Mouse (Mus musculus) myocyte (in vitro differentiated cells): ENCODE data around the gene Rarg. TPM values are rescaled to one million over a fixed set of nuclear protein-coding genes. Genes with fewer than 3 reads are reported as not detected.

Experiments
- H3K27me3 ChIP-seq: one replicate; pipeline ENCODE4 v1.6.1; 2011; ENCODE audit not compliant: control insufficient read depth, insufficient read depth, insufficient read length
- H3K36me3 ChIP-seq: one replicate; pipeline ENCODE4 v1.6.1; 2011; ENCODE audit not compliant: control insufficient read depth, insufficient read depth
- H3K4me2 ChIP-seq: one replicate; pipeline ENCODE4 v1.6.1; 2011; ENCODE audit warnings: low read depth, control low read depth
- H3K4me3 ChIP-seq: one replicate; pipeline ENCODE4 v1.5.1; 2011; ENCODE audit warnings: mild to moderate bottlenecking, control low read depth, moderate library complexity
- H3K79me2 ChIP-seq: one replicate; pipeline ENCODE4 v1.6.1; 2011; ENCODE audit not compliant: control insufficient read depth, insufficient read depth
- H3ac ChIP-seq: one replicate; pipeline ENCODE4 v1.6.1; 2011; ENCODE audit not compliant: control insufficient read depth, insufficient read length
- CEBPB ChIP-seq: IDR thresholded peaks from 2 replicates; pipeline ENCODE4 v1.6.1; 2011; ENCODE audit warnings: mild to moderate bottlenecking, moderate library complexity; ENCODE audit not compliant: poor library complexity, insufficient read depth, severe bottlenecking
- E2F4 ChIP-seq: IDR thresholded peaks from one replicate; pipeline ENCODE4 v1.6.1; 2011; ENCODE audit warnings: mild to moderate bottlenecking, control low read depth, moderate library complexity; ENCODE audit not compliant: insufficient read depth
- MAX ChIP-seq: IDR thresholded peaks from one replicate; pipeline ENCODE4 v1.6.1; 2011; ENCODE audit warnings: low read depth, mild to moderate bottlenecking, control low read depth
- MYOD1 ChIP-seq, 3 experiments: IDR thresholded peaks; one replicate each; pipeline ENCODE4 v1.6.1; 2011; ENCODE audit warnings: control low read depth in 2 of 3, low read depth in 2 of 3, mild to moderate bottlenecking in 2 of 3, moderate library complexity in 1 of 3; ENCODE audit not compliant: insufficient read length in 2 of 3, control insufficient read depth in 1 of 3
- MYOG ChIP-seq, 3 experiments: IDR thresholded peaks; one replicate each; pipeline ENCODE4 v1.6.1; 2011; ENCODE audit warnings: control low read depth in 2 of 3, low read depth in 2 of 3, mild to moderate bottlenecking in 2 of 3; ENCODE audit not compliant: insufficient read length in 2 of 3, control insufficient read depth in 1 of 3, insufficient read depth in 1 of 3
- POLR2A ChIP-seq: IDR thresholded peaks from one replicate; pipeline ENCODE4 v1.6.1; 2011; ENCODE audit warnings: low read depth, mild to moderate bottlenecking, control low read depth, moderate library complexity; ENCODE audit not compliant: insufficient read length
- POLR2AphosphoS2 ChIP-seq: IDR thresholded peaks from one replicate; pipeline ENCODE4 v1.6.1; 2011; ENCODE audit warnings: low read depth, control low read depth; ENCODE audit not compliant: insufficient read length
- REST ChIP-seq: IDR thresholded peaks from one replicate; pipeline ENCODE4 v1.6.1; 2011; ENCODE audit warnings: mild to moderate bottlenecking, control low read depth, moderate library complexity; ENCODE audit not compliant: insufficient read depth, insufficient read length
- SRF ChIP-seq: IDR thresholded peaks from one replicate; pipeline ENCODE4 v1.6.1; 2011; ENCODE audit warnings: low read depth; ENCODE audit not compliant: control insufficient read depth, insufficient read length
- TCF12 ChIP-seq: IDR thresholded peaks from one replicate; pipeline ENCODE4 v1.6.1; 2011; ENCODE audit warnings: mild to moderate bottlenecking, control low read depth; ENCODE audit not compliant: poor library complexity, insufficient read depth, severe bottlenecking
- TCF3 ChIP-seq: IDR thresholded peaks from one replicate; pipeline ENCODE4 v1.6.1; 2011; ENCODE audit warnings: low read depth, control low read depth; ENCODE audit not compliant: insufficient read length
- USF1 ChIP-seq: IDR thresholded peaks from one replicate; pipeline ENCODE4 v1.6.1; 2011; ENCODE audit warnings: low read depth, mild to moderate bottlenecking, control low read depth, moderate library complexity
- polyA plus RNA-seq: library from polyadenylated mRNA; unstranded; fragments of >200 nt; fragmentation: generic; extraction: Trizol; gene quantifications from one replicate; pipeline ENCODE4 v1.2.1, GENCODE M21; 2012; ENCODE audit warnings: missing spikeins

Gene Rarg
- polyA plus RNA-seq, 1 experiment, result 63.8 TPM

DNA sequence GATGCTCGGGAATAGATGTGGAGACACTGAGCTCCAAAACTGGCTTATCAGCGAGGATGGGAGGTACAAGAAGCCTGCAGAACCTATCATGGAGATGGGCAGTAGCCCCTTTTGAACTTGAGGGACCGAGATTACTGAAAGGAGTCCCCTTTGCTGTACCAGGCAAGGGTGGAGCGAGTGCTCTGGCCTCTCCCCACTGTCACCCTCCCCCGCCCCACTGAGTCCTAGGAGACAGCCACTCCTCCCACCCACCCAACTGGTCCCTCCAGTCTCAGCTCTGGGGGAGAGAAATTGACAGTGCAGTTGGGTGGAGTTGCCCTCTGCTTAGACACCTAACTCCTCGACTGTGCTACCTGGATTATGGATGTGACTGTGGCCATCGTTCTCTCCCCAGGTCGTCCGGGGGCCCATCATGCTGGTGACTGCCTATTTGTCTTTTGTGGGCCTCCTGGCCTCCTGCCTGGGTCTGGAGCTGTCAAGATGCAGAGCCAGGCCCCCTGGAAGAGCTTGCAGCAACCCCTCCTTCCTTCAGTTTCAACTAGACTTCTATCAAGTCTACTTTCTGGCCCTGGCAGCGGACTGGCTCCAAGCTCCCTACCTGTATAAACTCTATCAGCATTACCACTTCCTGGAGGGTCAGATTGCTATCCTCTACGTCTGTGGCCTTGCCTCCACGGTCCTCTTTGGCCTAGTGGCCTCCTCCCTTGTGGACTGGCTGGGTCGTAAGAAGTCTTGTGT, 22.6 kb upstream of the Rarg start:
- H3K79me2 ChIP-seq, result peaks cover 16% of the 10 kb centered on the region
- no peaks in the 10 kb centered on the region for H3K27me3 ChIP-seq
- H3K4me2 ChIP-seq, result peak overlapping the region; percentile 96
- H3K4me3 ChIP-seq, result peak overlapping the region; percentile 69
- H3K36me3 ChIP-seq, result no peaks in the 10 kb centered on the region
- H3ac ChIP-seq, result peak overlapping the region; percentile 32
- no peak for TF ChIP-seq SRF
- TF ChIP-seq MYOD1 (IDR thresholded peaks at IDR 0.05; ENCODE audit: control insufficient read depth in 1 of 3, insufficient read length in 2 of 3, low read depth in 2 of 3), result no peak
- TF ChIP-seq POLR2A, result no peak
- TF ChIP-seq CEBPB, result no peak
- no peak for TF ChIP-seq POLR2AphosphoS2

DNA sequence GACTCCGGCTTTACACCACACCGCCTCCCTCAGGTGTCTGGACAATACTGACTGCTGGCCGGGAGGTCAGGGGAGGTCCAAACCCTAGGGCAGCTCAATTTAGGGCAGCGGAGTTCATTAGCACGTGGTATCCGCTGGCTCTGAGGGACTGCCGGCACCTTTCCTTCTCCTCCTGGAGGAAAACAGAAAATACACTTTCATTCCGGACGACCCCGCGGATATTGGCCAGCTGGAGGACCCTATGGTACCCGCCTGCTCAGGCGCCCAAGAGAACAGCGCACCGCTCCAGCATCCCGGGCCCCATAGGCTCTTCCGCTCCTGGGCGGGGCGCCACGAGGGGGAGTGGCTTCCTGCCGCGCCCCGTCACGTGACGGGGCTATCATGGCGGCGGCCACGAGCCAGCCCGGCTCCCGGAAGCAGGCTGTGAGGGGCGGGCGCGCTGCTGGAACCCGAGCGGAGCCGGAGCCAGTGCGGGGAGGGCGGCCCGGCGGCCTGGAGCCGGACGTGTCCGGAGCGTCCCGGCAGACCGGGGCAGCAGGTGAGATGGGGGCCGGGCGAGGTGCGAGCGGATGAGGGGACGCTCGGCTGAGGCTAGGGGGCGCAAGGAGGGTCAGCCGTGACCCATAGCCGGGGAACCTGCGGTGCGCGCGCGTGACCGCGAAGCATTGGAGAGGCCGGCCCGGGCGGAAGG, 21.9 kb upstream of the Rarg start, which contains the start of gene Mfsd5:
Gene Mfsd5, plus strand, starts transcription at position 363 of the 691 bp plus-strand sequence.
- H3ac ChIP-seq, result peak within 1 kb of the TSS; percentile 32

DNA sequence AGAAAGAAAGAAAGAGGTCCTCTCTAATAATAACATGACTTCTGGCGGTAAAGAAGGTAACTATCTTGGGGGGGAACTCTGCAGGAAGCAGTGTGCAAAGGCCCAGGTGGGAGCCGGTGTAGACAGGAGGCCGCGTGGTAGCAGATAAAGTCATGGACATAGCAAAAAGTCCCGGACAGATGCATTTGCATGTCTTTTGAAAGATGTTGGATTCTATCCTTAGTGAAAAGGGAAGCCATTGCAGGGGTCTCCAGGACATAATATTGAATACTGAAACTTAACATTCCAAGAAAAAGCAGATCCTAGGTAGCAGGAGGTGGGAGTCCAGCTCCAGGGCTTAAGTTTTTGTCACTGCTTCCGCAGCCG, 21.4 kb upstream of the Rarg start:
- Histone ChIP-seq H3ac (peak overlapping the region; percentile 32), H3K79me2 (peaks cover 16% of the 10 kb centered on the region), H3K27me3 (no peaks in the 10 kb centered on the region), H3K4me2 (peak overlapping the region; percentile 87), H3K4me3 (peak overlapping the region; percentile 69), H3K36me3 (no peaks in the 10 kb centered on the region)
- no peak for TF ChIP-seq TCF3
- TF ChIP-seq SRF, result no peak
- no peak for TF ChIP-seq MAX
- TF ChIP-seq USF1, result no peak
- TF ChIP-seq CEBPB, result no peak
- no peak for TF ChIP-seq TCF12
- no peak for TF ChIP-seq MYOG (IDR thresholded peaks at IDR 0.05; ENCODE audit: control insufficient read depth in 1 of 3, insufficient read depth in 1 of 3, insufficient read length in 2 of 3, low read depth in 2 of 3)
- no peak for TF ChIP-seq POLR2A

More for the DNA sequence above, 21.9 kb upstream of the Rarg start, which contains the start of gene Mfsd5:
- H3K79me2 ChIP-seq, result peaks cover 16% of the 10 kb centered on the region
- TF ChIP-seq USF1 (peak; percentile 94), CEBPB (no peak), TCF12 (no peak), MYOG (IDR thresholded peaks at IDR 0.05; ENCODE audit: control insufficient read depth in 1 of 3, insufficient read depth in 1 of 3, insufficient read length in 2 of 3, low read depth in 2 of 3) (peak in 2 of 3 experiments; percentile 19 to 52), POLR2A (peak; percentile 90), E2F4 (peak; percentile 32), POLR2AphosphoS2 (peak; percentile 83), MYOD1 (IDR thresholded peaks at IDR 0.05; ENCODE audit: control insufficient read depth in 1 of 3, insufficient read length in 2 of 3, low read depth in 2 of 3) (peak in 1 of 3 experiments; percentile 46)
- H3K4me3 ChIP-seq, result peak within 1 kb of the TSS; percentile 69
- peak within 1 kb of the TSS; percentile 96 for H3K4me2 ChIP-seq
- no peaks in the 10 kb centered on the region for H3K27me3 ChIP-seq
- no peaks in the 10 kb centered on the region for H3K36me3 ChIP-seq

DNA sequence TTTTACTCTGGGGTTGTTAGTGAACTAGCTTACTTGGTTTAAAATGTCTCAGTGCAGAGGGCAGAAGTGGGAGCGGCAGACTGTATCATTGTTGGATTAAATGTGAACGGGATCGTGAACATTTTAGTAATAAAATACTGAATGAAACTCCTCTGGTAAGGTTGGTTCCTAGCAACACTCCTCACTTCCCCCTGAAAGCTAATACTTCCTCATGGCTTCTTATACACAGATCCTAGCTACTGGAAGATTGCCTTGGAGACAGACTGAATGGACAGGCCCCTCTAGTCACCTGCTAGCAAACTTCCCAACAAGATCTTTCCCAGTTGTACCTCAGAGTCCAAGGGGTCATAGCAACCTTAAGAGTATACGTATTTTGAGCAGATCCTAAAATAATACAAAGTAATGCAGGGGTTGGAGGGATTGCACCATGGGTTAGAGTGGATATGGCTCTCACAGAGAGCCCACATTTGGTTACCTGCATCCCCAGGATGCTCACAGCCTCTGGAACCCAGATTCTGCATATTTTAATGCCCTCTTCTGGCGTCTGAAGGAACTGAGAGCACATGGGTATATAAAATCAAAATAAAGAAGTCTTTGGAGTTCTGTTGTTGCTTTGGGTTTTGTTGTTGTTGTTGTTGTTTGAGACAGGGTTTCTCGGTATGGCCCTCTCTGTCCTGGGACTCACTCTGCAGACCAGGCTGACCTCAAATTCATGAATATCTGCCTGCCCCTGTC, 16.8 kb upstream of the Rarg start:
- Histone ChIP-seq H3K27me3 (no peaks in the 10 kb centered on the region), H3ac (no peak overlapping the region), H3K4me3 (no peak overlapping the region), H3K79me2 (no peaks in the 10 kb centered on the region), H3K36me3 (no peaks in the 10 kb centered on the region), H3K4me2 (no peak overlapping the region)
- TF ChIP-seq REST, result no peak
- no peak for TF ChIP-seq MYOG (IDR thresholded peaks at IDR 0.05; ENCODE audit: control insufficient read depth in 1 of 3, insufficient read depth in 1 of 3, insufficient read length in 2 of 3, low read depth in 2 of 3)
- no peak for TF ChIP-seq SRF
- TF ChIP-seq MYOD1 (IDR thresholded peaks at IDR 0.05; ENCODE audit: control insufficient read depth in 1 of 3, insufficient read length in 2 of 3, low read depth in 2 of 3), result no peak
- TF ChIP-seq CEBPB, result no peak
- TF ChIP-seq TCF3, result no peak
- no peak for TF ChIP-seq POLR2AphosphoS2
- TF ChIP-seq TCF12, result no peak
- TF ChIP-seq E2F4, result no peak
- no peak for TF ChIP-seq MAX
- no peak for TF ChIP-seq POLR2A
- TF ChIP-seq USF1, result no peak

DNA sequence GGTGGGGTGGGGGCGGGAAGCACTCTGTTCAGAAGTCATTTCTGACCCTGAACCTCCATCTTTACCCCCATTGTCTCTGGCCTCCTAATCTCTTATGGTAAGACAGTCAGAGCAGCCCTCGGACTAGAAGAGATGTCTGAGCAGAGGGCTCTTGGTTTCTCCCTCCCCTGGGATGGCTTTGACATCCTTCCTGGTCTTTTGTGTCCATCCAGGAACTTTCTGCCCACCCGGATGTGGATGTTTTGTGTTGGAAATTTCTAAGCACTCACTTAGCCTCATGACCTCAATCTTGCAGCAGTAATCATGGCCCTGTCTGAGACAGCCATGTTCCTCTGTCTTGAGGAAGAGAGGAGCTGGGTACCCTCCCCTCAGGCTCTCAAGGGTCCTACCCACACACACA, 14.1 kb upstream of the Rarg start:
- Histone ChIP-seq H3K27me3 (no peaks in the 10 kb centered on the region), H3ac (no peak overlapping the region), H3K79me2 (no peaks in the 10 kb centered on the region), H3K4me3 (no peak overlapping the region), H3K4me2 (no peak overlapping the region), H3K36me3 (no peaks in the 10 kb centered on the region)
- TF ChIP-seq CEBPB (no peak), MYOD1 (IDR thresholded peaks at IDR 0.05; ENCODE audit: control insufficient read depth in 1 of 3, insufficient read length in 2 of 3, low read depth in 2 of 3) (no peak), TCF3 (no peak), TCF12 (no peak), POLR2A (no peak), MAX (no peak), USF1 (no peak), E2F4 (no peak), SRF (no peak), REST (no peak), POLR2AphosphoS2 (no peak), MYOG (IDR thresholded peaks at IDR 0.05; ENCODE audit: control insufficient read depth in 1 of 3, insufficient read depth in 1 of 3, insufficient read length in 2 of 3, low read depth in 2 of 3) (no peak)
